Mouse (Mus musculus) stomach, embryonic 16.5 days (tissue): ENCODE data around the gene 5730522E02Rik. TPM values are rescaled to one million over a fixed set of nuclear protein-coding genes. Genes with fewer than 3 reads are reported as not detected.
A peak's percentile ranks its signal among the peaks of the same experiment; 100 is the strongest.

Experiments used
- ATAC-seq: fragments of 200-750 bp; cut with Nextera tagmentation; 2 replicates; pipeline ENCODE4 v1.8.0; 2017; ENCODE audit warnings: moderate number of reproducible peaks, moderate TSS enrichment; ENCODE audit not compliant: insufficient read depth, low FRiP score
- H3K27ac ChIP-seq: fragments of 300-500 bp; sonication (generic); 2 replicates; pipeline ENCODE4 v1.5.1; 2014; ENCODE audit warnings: low read length
- H3K27me3 ChIP-seq: fragments of 300-500 bp; sonication (generic); 2 replicates; pipeline ENCODE4 v1.6.1; 2014; ENCODE audit warnings: low read length, control low read depth, mixed read lengths; ENCODE audit not compliant: control insufficient read depth, insufficient read depth
- H3K36me3 ChIP-seq: fragments of 300-500 bp; sonication (generic); 2 replicates; pipeline ENCODE4 v1.6.1; 2014; ENCODE audit warnings: low read length; ENCODE audit not compliant: control insufficient read depth, insufficient read depth
- H3K4me1 ChIP-seq: fragments of 300-500 bp; sonication (generic); 2 replicates; pipeline ENCODE4 v1.6.1; 2014; ENCODE audit warnings: low read length, control low read depth, mixed read lengths; ENCODE audit not compliant: control insufficient read depth, insufficient read depth
- H3K4me2 ChIP-seq: fragments of 300-500 bp; sonication (generic); 2 replicates; pipeline ENCODE4 v1.6.1; 2014; ENCODE audit warnings: low read depth, low read length, mixed read lengths
- H3K4me3 ChIP-seq: fragments of 300-500 bp; sonication (generic); replicated peaks from 2 replicates; pipeline ENCODE4 v1.5.1; 2014; ENCODE audit warnings: mild to moderate bottlenecking, low read length
- H3K9ac ChIP-seq: fragments of 300-500 bp; sonication (generic); 2 replicates; pipeline ENCODE4 v1.6.1; 2014; ENCODE audit warnings: low read length
- H3K9me3 ChIP-seq: fragments of 300-500 bp; sonication (generic); replicated peaks from 2 replicates; pipeline ENCODE4 v1.6.1; 2016; ENCODE audit warnings: low read length, control low read depth; ENCODE audit not compliant: control insufficient read depth
- WGBS: fragments of 180-500 bp; shearing (Covaris S2); extraction: QIAGEN DNeasy Blood & Tissue Kit; methylation state at CpG from one replicate; pipeline ENCODE4 v1.1.7; 2014; 5-methylcytosine and 5-hydroxymethylcytosine counted together
- polyA plus RNA-seq: library from polyadenylated mRNA; unstranded; fragments of >200 nt; fragmentation: Nextera tagmentation; extraction: Ambion mirVana; gene quantifications from 2 replicates; pipeline ENCODE4 v1.2.1, GENCODE M21; 2015

5730522E02Rik gene
- polyA plus RNA-seq, 1 experiment from 2014 or later: 1.9 TPM

- no peaks in the 10 kb centered on the region for H3K4me1 ChIP-seq
- 76% methylated on average over 2 of the region's 2 CpGs for WGBS
Measured at GRCm38 (mm10) chr11:26104680-26105079, 105.9 kb downstream of the 5730522E02Rik start.

GRCm38 (mm10) chr11:26103698-26104097, 106.9 kb downstream of the 5730522E02Rik start:
- 11% methylated on average over 8 of the region's 8 CpGs for WGBS
- no peaks in the 10 kb centered on the region for H3K4me1 ChIP-seq
- no peak overlapping the region for H3K4me3 ChIP-seq
- no peak overlapping the region for H3K27ac ChIP-seq
- H3K4me2 ChIP-seq: peak overlapping the region; percentile 31; the same call in 1 of the 2 replicates
- no peak overlapping the region for H3K9ac ChIP-seq
- no peaks in the 10 kb centered on the region for H3K36me3 ChIP-seq
- no peaks in the 10 kb centered on the region for H3K9me3 ChIP-seq
- no peak for ATAC-seq
- no peaks in the 10 kb centered on the region for H3K27me3 ChIP-seq

More at GRCm38 (mm10) chr11:26104680-26105079, 105.9 kb downstream of the 5730522E02Rik start:
- no peak overlapping the region for H3K4me3 ChIP-seq
- no peak overlapping the region for H3K27ac ChIP-seq
- no peaks in the 10 kb centered on the region for H3K9me3 ChIP-seq
- H3K27me3 ChIP-seq: no peaks in the 10 kb centered on the region
- ATAC-seq: no peak
- H3K36me3 ChIP-seq: no peaks in the 10 kb centered on the region
- no peak overlapping the region for H3K4me2 ChIP-seq
- H3K9ac ChIP-seq: no peak overlapping the region

GRCm38 (mm10) chr11:26102878-26103277, 107.7 kb downstream of the 5730522E02Rik start:
- Histone ChIP-seq H3K27ac (no peak overlapping the region), H3K27me3 (no peaks in the 10 kb centered on the region), H3K9ac (no peak overlapping the region), H3K4me3 (no peak overlapping the region), H3K9me3 (no peaks in the 10 kb centered on the region), H3K4me2 (no peak overlapping the region), H3K4me1 (no peaks in the 10 kb centered on the region), H3K36me3 (no peaks in the 10 kb centered on the region)
- no peak for ATAC-seq
- 34% methylated on average over 4 of the region's 4 CpGs for WGBS

GRCm38 (mm10) chr11:26100077-26100476, 110.5 kb downstream of the 5730522E02Rik start:
- Histone ChIP-seq H3K27me3 (no peaks in the 10 kb centered on the region), H3K4me1 (no peaks in the 10 kb centered on the region), H3K4me2 (no peak overlapping the region), H3K27ac (no peak overlapping the region), H3K9ac (no peak overlapping the region), H3K9me3 (no peaks in the 10 kb centered on the region), H3K36me3 (no peaks in the 10 kb centered on the region), H3K4me3 (no peak overlapping the region)
- no peak for ATAC-seq
- 73% methylated on average over 5 of the region's 5 CpGs for WGBS

GRCm38 (mm10) chr11:26098933-26099332, 111.6 kb downstream of the 5730522E02Rik start:
- no peaks in the 10 kb centered on the region for H3K4me1 ChIP-seq
- no peaks in the 10 kb centered on the region for H3K36me3 ChIP-seq
- ATAC-seq: no peak
- H3K9me3 ChIP-seq: no peaks in the 10 kb centered on the region
- H3K4me2 ChIP-seq: no peak overlapping the region
- 81% methylated on average over 2 of the region's 2 CpGs for WGBS
- no peak overlapping the region for H3K27ac ChIP-seq
- H3K27me3 ChIP-seq: no peaks in the 10 kb centered on the region
- no peak overlapping the region for H3K4me3 ChIP-seq
- no peak overlapping the region for H3K9ac ChIP-seq

- H3K4me2 ChIP-seq: no peak overlapping the region
- H3K4me3 ChIP-seq: no peak overlapping the region
- no peaks in the 10 kb centered on the region for H3K27me3 ChIP-seq
- no peaks in the 10 kb centered on the region for H3K36me3 ChIP-seq
- 74% methylated on average over 1 of the region's 1 CpGs for whole genome bisulfite sequencing
- no peak for ATAC-seq
- no peak overlapping the region for H3K9ac ChIP-seq
- no peak overlapping the region for H3K27ac ChIP-seq
- H3K4me1 ChIP-seq: no peaks in the 10 kb centered on the region
- H3K9me3 ChIP-seq: no peaks in the 10 kb centered on the region
Measured at GRCm38 (mm10) chr11:26096095-26096494, 114.5 kb downstream of the 5730522E02Rik start.

GRCm38 (mm10) chr11:26088993-26089392, 121.6 kb downstream of the 5730522E02Rik start:
- Histone ChIP-seq H3K9me3 (no peaks in the 10 kb centered on the region), H3K4me3 (no peak overlapping the region), H3K36me3 (no peaks in the 10 kb centered on the region), H3K4me1 (no peaks in the 10 kb centered on the region), H3K9ac (no peak overlapping the region), H3K27ac (no peak overlapping the region), H3K4me2 (no peak overlapping the region), H3K27me3 (no peaks in the 10 kb centered on the region)
- ATAC-seq: no peak
- WGBS: 81% methylated on average over 5 of the region's 5 CpGs

- no peak overlapping the region for H3K27ac ChIP-seq
- H3K4me3 ChIP-seq: no peak overlapping the region
- 83% methylated on average over 7 of the region's 7 CpGs for WGBS
- H3K4me2 ChIP-seq: no peak overlapping the region
- H3K4me1 ChIP-seq: no peaks in the 10 kb centered on the region
- H3K36me3 ChIP-seq: no peaks in the 10 kb centered on the region
- H3K27me3 ChIP-seq: no peaks in the 10 kb centered on the region
- H3K9me3 ChIP-seq: no peaks in the 10 kb centered on the region
- no peak for ATAC-seq
- no peak overlapping the region for H3K9ac ChIP-seq
Measured at GRCm38 (mm10) chr11:26086679-26087078, 123.9 kb downstream of the 5730522E02Rik start.

GRCm38 (mm10) chr11:26085380-26086035, 125.1 kb downstream of the 5730522E02Rik start:
- H3K4me2 ChIP-seq: no peak overlapping the region
- no peak overlapping the region for H3K4me3 ChIP-seq
- no peak overlapping the region for H3K9ac ChIP-seq
- no peaks in the 10 kb centered on the region for H3K4me1 ChIP-seq
- 27% methylated on average over 6 of the region's 6 CpGs for WGBS
- no peak for ATAC-seq
- no peak overlapping the region for H3K27ac ChIP-seq
- no peaks in the 10 kb centered on the region for H3K27me3 ChIP-seq
- H3K9me3 ChIP-seq: no peaks in the 10 kb centered on the region
- no peaks in the 10 kb centered on the region for H3K36me3 ChIP-seq
